Mouse (Mus musculus): ENCODE results near the gene 2310011J03Rik.

- TF ChIP-seq POLR2A (IDR thresholded peaks at IDR 0.05; ENCODE audit: low read depth, low read length): no peak
- TF ChIP-seq CTCF (IDR thresholded peaks at IDR 0.05; ENCODE audit: extremely low read depth, insufficient read depth, insufficient read length, insufficient replicate concordance): no peak
Observed at GRCm38 (mm10) chr10:80324120-80325037, 4.0 kb upstream of the 2310011J03Rik start.

All from spleen, adult 2 months (tissue).